Mouse (Mus musculus): ENCODE measurements around the gene Slc22a14. TPM values are rescaled to one million over a fixed set of nuclear protein-coding genes. Genes with fewer than 3 reads are reported as not detected.

Slc22a14 gene
- total RNA-seq, 2 experiments from 2014 or later, result not detected

DNA sequence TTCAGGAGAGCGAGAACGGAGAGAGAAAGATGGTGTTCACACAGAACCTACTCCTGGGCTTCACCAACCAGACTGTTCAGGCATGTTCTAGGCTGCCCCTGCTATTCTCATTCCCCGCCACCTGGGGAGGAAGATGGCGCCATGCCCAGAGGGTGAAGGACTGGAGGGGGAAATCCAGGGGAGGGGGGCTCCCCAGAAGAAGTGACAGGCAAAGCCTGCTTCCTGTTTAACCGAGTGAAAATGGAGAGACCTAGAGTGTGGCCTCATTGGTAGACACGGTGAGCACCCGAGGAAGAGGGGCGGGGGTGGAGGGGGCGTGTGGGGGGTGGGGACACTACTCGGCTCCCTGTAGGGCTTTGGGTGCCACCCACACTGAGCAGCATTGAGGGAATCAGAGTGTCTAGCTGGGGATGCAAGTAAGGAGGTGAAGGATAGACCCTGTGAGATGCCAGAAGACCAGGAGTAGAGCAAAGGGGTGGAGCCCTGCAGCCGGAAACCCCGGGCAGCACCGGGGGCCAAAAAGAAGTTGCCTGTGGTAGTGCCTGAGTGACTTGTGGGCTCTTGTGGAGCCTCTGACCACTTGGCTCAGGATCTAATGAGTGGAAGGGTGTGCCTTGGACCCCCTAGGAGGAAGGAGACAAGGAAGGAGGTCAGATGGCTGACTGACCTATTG lies 219.1 kb downstream of the Slc22a14 start:
- ATAC-seq (ENCODE audit: poor library complexity, severe bottlenecking), result no peak

- ATAC-seq (ENCODE audit: poor library complexity, severe bottlenecking), result no peak
Observed at GRCm38 (mm10) chr9:119145638-119146037, 219.7 kb downstream of the Slc22a14 start.

DNA sequence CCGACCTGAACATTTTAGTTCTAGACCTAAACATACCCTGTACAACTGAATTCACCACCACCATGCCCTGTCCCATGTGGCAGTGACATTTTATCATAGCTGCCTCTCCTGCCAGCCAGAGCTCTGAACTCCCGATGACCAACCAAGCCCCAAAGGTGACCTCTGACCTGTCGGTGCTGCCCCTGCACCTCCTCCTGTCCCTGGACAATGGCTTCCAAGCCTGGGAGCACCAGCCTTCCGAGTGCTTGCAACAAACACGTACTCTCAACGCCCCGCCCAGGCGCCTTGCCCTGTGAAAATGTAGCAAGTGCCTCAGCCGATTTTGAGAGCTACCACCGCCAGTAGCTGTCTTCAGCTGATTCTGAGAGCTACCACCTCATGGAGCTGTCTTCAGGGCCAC lies 220.2 kb downstream of the Slc22a14 start:
- no peak for ATAC-seq (ENCODE audit: poor library complexity, severe bottlenecking)

- no peak for ATAC-seq (ENCODE audit: poor library complexity, severe bottlenecking)
Observed at GRCm38 (mm10) chr9:119144696-119145095, 220.7 kb downstream of the Slc22a14 start.

DNA sequence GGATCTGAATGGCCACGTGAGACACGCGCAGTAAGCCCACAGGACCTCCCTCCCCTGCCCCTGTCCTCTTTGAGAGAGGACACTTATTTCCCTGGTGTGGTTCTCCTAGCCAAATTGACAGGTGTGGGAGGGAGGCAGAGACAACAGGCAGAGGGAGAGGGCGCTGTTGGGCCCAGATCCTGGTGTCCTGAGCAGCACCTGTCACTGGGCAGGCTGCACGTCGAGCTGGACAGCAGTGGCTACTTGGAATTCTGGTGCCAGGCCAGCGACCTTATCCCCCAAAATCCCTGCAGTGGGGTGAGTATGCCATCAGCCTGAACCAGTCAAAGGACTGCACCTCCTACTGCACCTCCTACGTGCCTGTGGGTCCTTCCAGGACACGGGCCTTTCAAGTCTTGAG lies 222.0 kb downstream of the Slc22a14 start:
- no peak for ATAC-seq (ENCODE audit: poor library complexity, severe bottlenecking)

- ATAC-seq (ENCODE audit: poor library complexity, severe bottlenecking), result no peak
Observed at GRCm38 (mm10) chr9:119142066-119142465, 223.3 kb downstream of the Slc22a14 start.

GRCm38 (mm10) chr9:119138836-119139235 lies 226.5 kb downstream of the Slc22a14 start:
- ATAC-seq (ENCODE audit: poor library complexity, severe bottlenecking), result no peak

DNA sequence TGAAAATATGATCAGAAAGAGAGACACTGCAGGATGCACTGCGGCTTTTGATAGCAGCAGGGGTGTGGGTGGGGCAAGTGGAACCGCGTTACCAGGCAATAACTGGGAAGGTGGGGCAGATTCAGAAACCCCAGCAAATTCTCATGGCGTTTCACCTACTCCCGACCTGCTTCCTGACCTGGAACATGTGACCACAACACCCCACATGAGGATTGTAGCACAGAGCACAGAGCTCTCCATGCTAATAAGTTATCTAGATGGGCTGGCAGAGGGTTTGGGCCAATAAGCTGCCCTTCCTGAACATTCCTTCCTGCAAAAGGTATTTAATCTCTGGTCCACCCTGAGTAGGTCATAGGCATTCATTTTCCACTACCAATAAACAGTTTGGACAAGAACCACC lies 234.7 kb downstream of the Slc22a14 start:
- ATAC-seq (ENCODE audit: poor library complexity, severe bottlenecking), result no peak

DNA sequence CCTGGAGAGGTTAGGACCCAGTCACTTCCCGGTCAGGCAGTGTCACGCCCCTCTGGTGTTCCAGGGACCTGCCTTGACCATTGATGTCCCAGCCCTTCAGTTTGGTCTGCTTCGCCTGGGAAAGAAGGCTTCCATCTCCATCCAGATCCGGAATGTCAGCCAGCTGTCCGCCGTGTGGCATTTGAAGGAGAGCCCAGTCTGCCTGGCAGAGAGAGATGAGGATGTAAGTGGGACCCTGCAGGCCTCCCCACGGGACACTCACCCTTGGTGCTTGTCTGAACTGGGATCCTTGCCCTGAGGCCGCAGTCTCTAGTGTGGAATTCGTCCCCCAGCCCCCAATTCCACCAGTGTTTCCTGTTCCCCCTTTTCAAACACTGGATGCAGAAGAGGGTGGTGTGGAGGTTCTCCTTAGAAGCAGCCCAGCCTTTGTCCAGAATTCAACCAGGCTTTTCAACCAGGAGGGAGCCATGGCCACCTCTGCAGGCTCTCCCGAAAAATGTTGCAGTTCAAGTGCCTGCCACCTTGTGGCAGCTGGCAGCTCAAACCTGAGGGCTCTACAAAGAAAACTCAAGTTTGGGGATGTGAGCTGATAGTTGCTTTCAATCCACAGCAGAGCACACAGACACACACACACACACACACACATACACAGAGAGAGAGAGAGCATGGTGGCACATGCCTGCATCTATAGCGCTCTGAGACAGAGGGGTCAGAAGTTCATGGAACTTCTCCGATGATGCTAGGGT lies 236.7 kb downstream of the Slc22a14 start:
- ATAC-seq (ENCODE audit: poor library complexity, severe bottlenecking), result no peak

DNA sequence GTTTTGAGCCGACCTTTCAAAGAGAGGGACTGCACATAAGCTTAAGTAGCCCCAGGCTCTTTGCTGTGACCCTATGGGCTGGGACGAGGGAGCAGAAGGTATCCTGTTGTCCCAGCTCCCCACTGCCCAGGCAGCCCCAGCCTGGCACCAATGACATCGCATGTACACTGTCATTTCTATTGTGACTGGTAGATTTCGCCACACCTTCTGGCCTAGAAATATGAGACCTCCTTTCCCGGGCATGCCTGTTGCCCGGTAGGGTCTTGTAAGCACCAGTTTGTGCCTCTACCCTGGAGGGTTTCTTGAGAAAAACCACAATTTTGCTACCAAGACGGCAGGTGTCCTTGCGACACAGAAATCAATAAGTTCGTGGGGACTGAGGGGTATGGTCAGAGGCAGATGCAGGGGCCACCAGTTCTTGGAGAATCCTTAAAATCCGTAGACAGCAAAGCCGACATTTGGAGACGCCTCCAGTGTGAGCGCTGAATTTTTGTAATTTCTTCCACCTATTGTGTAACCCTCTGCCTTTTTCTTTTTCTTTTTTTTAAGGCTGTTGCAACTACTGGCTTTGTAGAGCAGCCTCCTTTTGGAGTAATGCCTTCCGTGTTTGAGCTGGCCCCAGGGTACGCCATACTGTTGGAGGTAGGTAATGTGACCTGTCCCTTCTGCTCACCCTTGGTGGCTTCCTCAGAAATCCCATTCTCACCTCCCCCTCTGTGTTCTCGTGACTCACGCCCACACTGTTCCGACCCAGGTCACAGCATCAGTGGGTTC lies 242.6 kb downstream of the Slc22a14 start:
- peak; percentile 62 for ATAC-seq (ENCODE audit: poor library complexity, severe bottlenecking)

- ATAC-seq (ENCODE audit: poor library complexity, severe bottlenecking), result no peak
Observed at GRCm38 (mm10) chr9:119120168-119120560, 245.2 kb downstream of the Slc22a14 start.

Other genes starting within 250 kb of the Slc22a14 start
- 0.34 and 0.78 TPM in 2 replicates for gene Acaa1b, start 208.5 kb downstream of the Slc22a14 start, total RNA-seq (2015)
- gene Acaa1b, start 208.5 kb downstream of the Slc22a14 start, total RNA-seq (2017), result not detected in 2 replicates
- gene Gm47289, start 206.4 kb downstream of the Slc22a14 start, total RNA-seq (2015), result not detected in 2 replicates
- gene Gm47289, start 206.4 kb downstream of the Slc22a14 start, total RNA-seq (2017), result not detected in 2 replicates
- gene Slc22a13, start 156.5 kb downstream of the Slc22a14 start, total RNA-seq (2015), result not detected in 2 replicates
- gene Slc22a13, start 156.5 kb downstream of the Slc22a14 start, total RNA-seq (2017), result not detected in 2 replicates
- gene Oxsr1, start 43.1 kb downstream of the Slc22a14 start, total RNA-seq (2015), result 14.3 and 16.8 TPM in 2 replicates
- gene Oxsr1, start 43.1 kb downstream of the Slc22a14 start, total RNA-seq (2017), result 35.1 and 36.9 TPM in 2 replicates
- 31.9 and 37.2 TPM in 2 replicates for gene Acaa1a, start 25.9 kb downstream of the Slc22a14 start, total RNA-seq (2015)
- 27.4 and 32.5 TPM in 2 replicates for gene Acaa1a, start 25.9 kb downstream of the Slc22a14 start, total RNA-seq (2017)
- 91.9 and 92.2 TPM in 2 replicates for gene Myd88, start 24.1 kb downstream of the Slc22a14 start, total RNA-seq (2015)
- gene Myd88, start 24.1 kb downstream of the Slc22a14 start, total RNA-seq (2017), result 61.1 and 62.7 TPM in 2 replicates
- 0.60 and 1.7 TPM in 2 replicates for gene Xylb, start 8.2 kb downstream of the Slc22a14 start, total RNA-seq (2015)
- gene Xylb, start 8.2 kb downstream of the Slc22a14 start, total RNA-seq (2017), result 0.89 and 1.9 TPM in 2 replicates
- 1.1 and 1.7 TPM in 2 replicates for gene Acvr2b, start 36.6 kb upstream of the Slc22a14 start, total RNA-seq (2015)
- gene Acvr2b, start 36.6 kb upstream of the Slc22a14 start, total RNA-seq (2017), result 0.37 and 0.57 TPM in 2 replicates
- gene Exog, start 79.4 kb upstream of the Slc22a14 start, total RNA-seq (2015), result 3.5 and 5.9 TPM in 2 replicates
- 2.1 and 3.0 TPM in 2 replicates for gene Exog, start 79.4 kb upstream of the Slc22a14 start, total RNA-seq (2017)
- gene Scn5a, start 213.5 kb upstream of the Slc22a14 start, total RNA-seq (2015), result not detected in 2 replicates
- gene Scn5a, start 213.5 kb upstream of the Slc22a14 start, total RNA-seq (2017), result not detected in 2 replicates

Measured in megakaryocyte, adult 5-6 weeks (primary cell).